Mouse (Mus musculus): ENCODE results near the gene Phpt1. TPM values are rescaled to one million over a fixed set of nuclear protein-coding genes. Genes with fewer than 3 reads are reported as not detected.

Gene Phpt1
- polyA plus RNA-seq, 1 experiment from 2014 or later, result 148 TPM

DNA sequence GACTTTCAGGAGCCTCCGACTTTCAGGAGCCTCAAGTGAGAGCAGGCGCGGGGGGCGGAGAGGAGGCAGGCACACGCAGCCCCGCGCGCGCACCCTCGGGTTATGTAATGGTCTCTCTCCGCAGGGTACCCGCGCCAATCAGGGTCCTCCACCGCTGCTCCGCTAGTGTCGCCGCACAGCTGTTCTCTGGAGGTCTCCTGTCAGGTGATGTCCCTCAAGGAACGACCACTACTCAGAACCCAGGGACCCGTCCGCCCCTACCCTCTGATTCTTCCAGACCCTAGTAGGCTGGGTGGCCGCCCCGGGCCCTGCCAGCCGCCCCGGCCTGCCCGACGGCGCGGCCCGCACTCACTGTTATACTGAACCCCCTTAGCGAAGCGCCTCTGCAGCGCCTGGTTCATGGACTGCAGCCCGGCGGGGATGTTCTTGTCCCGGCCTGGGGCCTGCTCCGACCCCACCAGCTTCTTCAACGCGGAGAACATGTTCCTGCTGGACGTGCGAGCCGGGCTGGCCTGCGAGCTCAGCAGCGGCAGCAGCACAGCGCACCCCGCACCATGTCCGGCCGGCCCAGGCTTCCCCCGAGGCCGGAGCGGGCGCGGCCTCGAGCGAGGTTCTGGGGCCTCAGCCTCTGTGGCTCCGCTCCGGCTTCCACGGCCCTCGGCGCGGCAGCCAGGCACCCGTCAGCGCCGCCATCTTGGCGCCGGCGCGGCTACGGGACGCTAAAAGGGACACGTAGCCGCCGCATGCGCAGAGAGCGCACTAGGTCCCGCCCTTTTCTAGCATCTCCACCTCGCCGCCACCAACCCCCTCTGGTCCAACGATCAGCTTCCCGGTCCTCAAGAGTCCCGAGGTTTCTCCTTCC, 33.0 kb upstream of the Phpt1 start, which contains the start of gene Rabl6:
Gene Rabl6, minus strand, starts transcription at position 761 of the 862 bp plus-strand sequence.
- Histone ChIP-seq H3K9me3 (ENCODE audit: control insufficient read depth, low read length) (no peaks in the 10 kb centered on the region), H3K4me2 (ENCODE audit: low read depth, low read length) (peak within 1 kb of the TSS; percentile 69), H3K4me1 (ENCODE audit: control insufficient read depth, insufficient read depth, low read length) (peaks cover 17% of the 10 kb centered on the region), H3K9ac (ENCODE audit: low read depth, low read length) (peak within 1 kb of the TSS; percentile 99), H3K27me3 (replicated peaks; ENCODE audit: control insufficient read depth, insufficient read depth, low read length) (no peaks in the 10 kb centered on the region), H3K27ac (replicated peaks; ENCODE audit: low read depth, low read length) (peak within 1 kb of the TSS; percentile 96), H3K4me3 (ENCODE audit: low read depth, low read length) (peak within 1 kb of the TSS; percentile 99), H3K36me3 (ENCODE audit: control insufficient read depth, insufficient read depth, low read length) (0 out of 2 replicates have a peak, but pooled peaks cover 9% of the 10 kb centered on the region)
- peak; percentile 93 for ATAC-seq (ENCODE audit: low read depth)
- 0% methylated on average over 50 of the region's 80 CpGs for WGBS
- DNase-seq (ENCODE audit: low spot score), result peak; percentile 95

DNA sequence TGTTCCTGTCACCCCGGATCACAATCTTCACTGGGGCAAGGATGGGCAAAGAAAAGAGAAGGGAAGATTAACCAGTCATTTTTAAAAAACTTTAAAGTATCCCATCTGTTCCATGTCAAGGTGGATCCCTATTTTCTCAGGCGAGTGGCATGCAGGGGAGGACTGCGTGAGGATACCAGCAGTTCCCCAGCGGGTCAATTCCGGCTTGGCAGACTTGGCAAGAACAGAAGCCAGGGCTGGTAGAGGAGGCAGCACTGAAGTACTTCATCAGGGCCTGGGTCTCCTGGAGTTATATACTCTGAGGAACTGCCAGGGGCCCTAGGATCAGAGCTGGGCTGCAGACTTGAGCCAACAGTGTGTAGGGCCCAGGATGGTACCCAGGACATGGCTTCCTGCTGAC, 27.5 kb upstream of the Phpt1 start:
- Histone ChIP-seq H3K4me2 (ENCODE audit: low read depth, low read length) (no peak overlapping the region), H3K9ac (ENCODE audit: low read depth, low read length) (no peak overlapping the region), H3K36me3 (ENCODE audit: control insufficient read depth, insufficient read depth, low read length) (peaks cover 63% of the 10 kb centered on the region), H3K27me3 (replicated peaks; ENCODE audit: control insufficient read depth, insufficient read depth, low read length) (no peaks in the 10 kb centered on the region), H3K9me3 (ENCODE audit: control insufficient read depth, low read length) (no peaks in the 10 kb centered on the region), H3K4me1 (ENCODE audit: control insufficient read depth, insufficient read depth, low read length) (peaks cover 11% of the 10 kb centered on the region), H3K4me3 (ENCODE audit: low read depth, low read length) (no peak overlapping the region), H3K27ac (replicated peaks; ENCODE audit: low read depth, low read length) (no peak overlapping the region)
- 96% methylated on average over 5 of the region's 5 CpGs for WGBS
- DNase-seq (ENCODE audit: low spot score) (no peak), ATAC-seq (ENCODE audit: low read depth) (no peak)

GRCm38 (mm10) chr2:25600037-25600436, 25.0 kb upstream of the Phpt1 start:
- no peak for DNase-seq (ENCODE audit: low spot score)
- H3K36me3 ChIP-seq (ENCODE audit: control insufficient read depth, insufficient read depth, low read length), result peaks cover 88% of the 10 kb centered on the region
- 90% methylated on average over 2 of the region's 2 CpGs for WGBS
- no peak overlapping the region for H3K9ac ChIP-seq (ENCODE audit: low read depth, low read length)
- H3K4me1 ChIP-seq (ENCODE audit: control insufficient read depth, insufficient read depth, low read length), result no peaks in the 10 kb centered on the region
- no peaks in the 10 kb centered on the region for H3K9me3 ChIP-seq (ENCODE audit: control insufficient read depth, low read length)
- no peaks in the 10 kb centered on the region for H3K27me3 ChIP-seq (replicated peaks; ENCODE audit: control insufficient read depth, insufficient read depth, low read length)
- no peak overlapping the region for H3K27ac ChIP-seq (replicated peaks; ENCODE audit: low read depth, low read length)
- H3K4me2 ChIP-seq (ENCODE audit: low read depth, low read length), result no peak overlapping the region
- H3K4me3 ChIP-seq (ENCODE audit: low read depth, low read length), result no peak overlapping the region
- ATAC-seq (ENCODE audit: low read depth), result no peak

DNA sequence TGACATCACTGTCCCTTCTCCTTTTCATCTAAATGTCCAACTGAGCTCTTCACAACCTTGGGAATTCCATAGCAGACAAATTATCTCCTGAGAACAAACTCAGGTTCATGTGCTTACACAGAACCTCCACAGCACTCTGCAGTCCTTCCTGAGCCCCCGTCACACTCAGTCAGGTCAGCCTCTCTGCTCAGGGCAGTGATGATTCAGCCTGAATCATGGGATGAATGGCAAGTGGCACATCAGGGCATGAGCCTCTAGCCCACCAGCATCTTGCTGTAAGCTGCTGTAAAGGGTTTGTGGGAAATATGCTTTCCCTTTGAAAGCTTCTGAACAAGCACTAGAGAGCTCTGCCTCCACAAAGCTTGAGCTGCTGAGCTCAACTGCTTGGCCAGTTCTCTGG, 23.7 kb upstream of the Phpt1 start:
- Histone ChIP-seq H3K36me3 (ENCODE audit: control insufficient read depth, insufficient read depth, low read length) (peaks cover 94% of the 10 kb centered on the region), H3K27ac (replicated peaks; ENCODE audit: low read depth, low read length) (no peak overlapping the region), H3K4me2 (ENCODE audit: low read depth, low read length) (no peak overlapping the region), H3K4me3 (ENCODE audit: low read depth, low read length) (no peak overlapping the region), H3K4me1 (ENCODE audit: control insufficient read depth, insufficient read depth, low read length) (no peaks in the 10 kb centered on the region), H3K9ac (ENCODE audit: low read depth, low read length) (no peak overlapping the region), H3K27me3 (replicated peaks; ENCODE audit: control insufficient read depth, insufficient read depth, low read length) (no peaks in the 10 kb centered on the region), H3K9me3 (ENCODE audit: control insufficient read depth, low read length) (no peaks in the 10 kb centered on the region)
- DNase-seq (ENCODE audit: low spot score) (no peak), ATAC-seq (ENCODE audit: low read depth) (no peak)
- WGBS, result 94% methylated on average over 1 of the region's 1 CpGs

DNA sequence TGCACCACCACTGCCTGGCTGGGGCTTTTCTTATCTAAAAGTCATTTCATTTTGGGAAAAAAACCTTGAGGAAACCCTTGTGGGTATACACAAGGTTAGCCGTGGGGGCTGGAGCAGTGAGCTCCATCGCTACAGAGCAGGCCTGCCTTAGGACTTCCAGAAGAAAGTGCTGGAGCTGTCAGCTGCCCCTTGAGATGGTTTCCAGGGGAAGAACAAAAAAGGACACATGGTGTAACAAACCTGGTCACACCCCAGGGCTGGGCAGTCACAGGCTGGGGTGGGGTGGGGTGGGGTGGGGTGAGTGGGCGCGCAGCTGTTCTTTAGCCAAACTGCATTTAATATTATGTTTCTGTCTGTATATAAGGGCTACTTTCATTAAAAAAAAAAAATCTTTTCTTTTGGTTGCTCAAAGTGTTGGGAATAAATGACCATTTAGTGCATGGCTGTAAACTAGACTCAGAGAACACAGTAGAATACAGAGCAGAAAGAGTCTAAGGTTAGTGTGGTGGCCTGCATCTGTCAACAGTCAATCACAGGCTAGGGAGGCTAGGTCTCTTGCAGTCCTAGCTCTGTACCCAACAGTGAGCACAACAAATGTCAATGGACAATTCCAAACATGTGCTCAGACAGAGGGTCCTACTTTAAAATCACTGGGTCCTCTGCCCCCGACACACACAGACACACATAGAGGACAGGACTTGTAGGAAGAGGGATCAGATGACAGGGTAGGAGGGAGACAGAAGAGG, 21.9 kb upstream of the Phpt1 start:
- ATAC-seq (ENCODE audit: low read depth) (peak; percentile 34; the same call in 1 of the 2 replicates), DNase-seq (ENCODE audit: low spot score) (no peak)
- 87% methylated on average over 5 of the region's 5 CpGs for WGBS
- H3K9me3 ChIP-seq (ENCODE audit: control insufficient read depth, low read length), result no peaks in the 10 kb centered on the region
- H3K27ac ChIP-seq (replicated peaks; ENCODE audit: low read depth, low read length), result no peak overlapping the region
- H3K27me3 ChIP-seq (replicated peaks; ENCODE audit: control insufficient read depth, insufficient read depth, low read length), result no peaks in the 10 kb centered on the region
- H3K4me1 ChIP-seq (ENCODE audit: control insufficient read depth, insufficient read depth, low read length), result no peaks in the 10 kb centered on the region
- H3K4me3 ChIP-seq (ENCODE audit: low read depth, low read length), result no peak overlapping the region
- H3K36me3 ChIP-seq (ENCODE audit: control insufficient read depth, insufficient read depth, low read length), result peaks cover 96% of the 10 kb centered on the region
- H3K9ac ChIP-seq (ENCODE audit: low read depth, low read length), result no peak overlapping the region
- H3K4me2 ChIP-seq (ENCODE audit: low read depth, low read length), result no peak overlapping the region

DNA sequence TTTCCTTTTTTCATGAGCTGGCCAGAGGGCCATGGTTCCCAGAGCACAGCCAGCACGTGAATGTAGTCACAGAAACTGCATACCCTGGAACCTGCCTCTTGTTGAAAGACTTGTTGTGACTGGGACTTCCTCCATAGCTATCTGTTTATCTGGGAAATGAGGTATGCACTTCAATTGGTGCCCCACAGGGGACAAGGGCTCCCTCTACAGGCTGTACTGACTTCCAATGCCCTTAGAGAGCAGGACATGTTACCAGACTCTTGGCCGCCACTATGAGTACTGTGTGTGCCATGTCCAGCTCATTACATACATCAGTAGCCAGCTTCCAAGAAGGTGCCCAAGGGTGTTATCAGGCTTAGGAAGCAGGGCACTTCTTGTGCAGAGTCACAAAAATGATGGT, 16.8 kb upstream of the Phpt1 start:
- peaks cover 93% of the 10 kb centered on the region for H3K36me3 ChIP-seq (ENCODE audit: control insufficient read depth, insufficient read depth, low read length)
- no peak for ATAC-seq (ENCODE audit: low read depth)

DNA sequence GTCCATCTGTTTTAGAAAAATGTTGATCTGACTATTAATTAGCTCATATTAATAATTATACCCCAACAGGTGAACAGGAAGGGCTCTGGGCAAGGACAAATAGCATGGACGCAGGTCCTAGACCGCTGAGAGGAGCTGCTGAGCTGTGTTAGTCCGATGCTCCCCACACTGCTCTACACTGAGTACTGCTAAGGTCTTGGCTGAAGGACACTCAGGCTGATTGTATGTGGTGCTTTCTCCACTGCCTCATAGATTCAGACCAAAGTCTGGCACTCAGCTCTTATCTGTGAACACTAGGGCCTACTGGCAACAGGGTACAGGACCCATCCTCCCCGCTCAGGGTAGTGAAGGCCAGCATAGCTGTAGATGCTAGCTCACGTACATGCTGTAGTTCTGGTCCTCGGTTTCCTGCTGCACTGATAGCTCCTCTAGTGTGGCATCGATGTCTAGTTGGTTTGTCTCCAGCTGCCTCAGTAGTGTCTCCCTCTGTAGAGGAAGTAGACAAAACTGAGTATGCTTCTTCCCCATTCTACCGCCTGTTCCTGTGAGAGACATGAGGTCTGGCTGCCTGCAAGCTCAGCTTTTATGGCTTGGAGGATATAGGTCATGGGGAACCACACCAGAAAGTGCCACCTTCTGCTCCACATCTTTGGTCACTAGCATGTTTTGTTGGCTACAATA, 13.3 kb upstream of the Phpt1 start:
- no peaks in the 10 kb centered on the region for H3K4me1 ChIP-seq (ENCODE audit: control insufficient read depth, insufficient read depth, low read length)
- no peak overlapping the region for H3K4me3 ChIP-seq (ENCODE audit: low read depth, low read length)
- H3K9me3 ChIP-seq (ENCODE audit: control insufficient read depth, low read length), result no peaks in the 10 kb centered on the region
- no peak for ATAC-seq (ENCODE audit: low read depth)
- peaks cover 94% of the 10 kb centered on the region for H3K36me3 ChIP-seq (ENCODE audit: control insufficient read depth, insufficient read depth, low read length)
- H3K27me3 ChIP-seq (replicated peaks; ENCODE audit: control insufficient read depth, insufficient read depth, low read length), result no peaks in the 10 kb centered on the region
- no peak overlapping the region for H3K9ac ChIP-seq (ENCODE audit: low read depth, low read length)
- H3K27ac ChIP-seq (replicated peaks; ENCODE audit: low read depth, low read length), result no peak overlapping the region
- no peak overlapping the region for H3K4me2 ChIP-seq (ENCODE audit: low read depth, low read length)
- no peak for DNase-seq (ENCODE audit: low spot score)
- WGBS, result 93% methylated on average over 7 of the region's 8 CpGs

More for the DNA sequence above, 16.8 kb upstream of the Phpt1 start:
- DNase-seq (ENCODE audit: low spot score), result no peak
- H3K27ac ChIP-seq (replicated peaks; ENCODE audit: low read depth, low read length), result no peak overlapping the region
- H3K27me3 ChIP-seq (replicated peaks; ENCODE audit: control insufficient read depth, insufficient read depth, low read length), result no peaks in the 10 kb centered on the region
- no peak overlapping the region for H3K4me3 ChIP-seq (ENCODE audit: low read depth, low read length)
- WGBS, result 80% methylated on average over 2 of the region's 2 CpGs
- no peak overlapping the region for H3K9ac ChIP-seq (ENCODE audit: low read depth, low read length)
- H3K9me3 ChIP-seq (ENCODE audit: control insufficient read depth, low read length), result no peaks in the 10 kb centered on the region
- no peaks in the 10 kb centered on the region for H3K4me1 ChIP-seq (ENCODE audit: control insufficient read depth, insufficient read depth, low read length)
- no peak overlapping the region for H3K4me2 ChIP-seq (ENCODE audit: low read depth, low read length)

DNA sequence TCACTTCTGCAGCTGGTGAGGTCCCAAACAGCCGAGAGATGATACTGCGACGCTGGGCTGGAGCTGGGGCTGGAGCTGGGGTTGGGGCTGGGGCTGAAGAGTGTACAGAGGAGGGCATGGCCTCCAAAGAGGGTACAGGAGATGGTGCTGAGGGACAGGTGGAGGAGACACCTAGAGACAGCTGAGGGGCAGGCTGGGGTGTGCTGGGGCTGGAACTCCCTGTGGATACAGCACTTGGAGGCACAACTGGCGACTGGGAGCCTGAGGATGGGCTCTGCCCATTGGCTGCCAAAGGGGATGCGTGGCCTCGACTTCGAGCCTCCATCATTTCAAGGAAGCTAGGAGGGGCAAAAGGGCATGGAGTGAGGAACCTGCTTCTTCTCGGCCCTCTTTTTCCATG, 12.3 kb upstream of the Phpt1 start:
- no peaks in the 10 kb centered on the region for H3K27me3 ChIP-seq (replicated peaks; ENCODE audit: control insufficient read depth, insufficient read depth, low read length)
- peaks cover 4% of the 10 kb centered on the region; the same call in 1 of the 2 replicates for H3K4me1 ChIP-seq (ENCODE audit: control insufficient read depth, insufficient read depth, low read length)
- no peak overlapping the region for H3K27ac ChIP-seq (replicated peaks; ENCODE audit: low read depth, low read length)
- ATAC-seq (ENCODE audit: low read depth), result no peak
- peaks cover 91% of the 10 kb centered on the region for H3K36me3 ChIP-seq (ENCODE audit: control insufficient read depth, insufficient read depth, low read length)
- WGBS, result 90% methylated on average over 8 of the region's 8 CpGs
- H3K4me2 ChIP-seq (ENCODE audit: low read depth, low read length), result no peak overlapping the region
- H3K9ac ChIP-seq (ENCODE audit: low read depth, low read length), result no peak overlapping the region
- DNase-seq (ENCODE audit: low spot score), result no peak
- H3K9me3 ChIP-seq (ENCODE audit: control insufficient read depth, low read length), result no peaks in the 10 kb centered on the region
- H3K4me3 ChIP-seq (ENCODE audit: low read depth, low read length), result no peak overlapping the region

All from embryonic facial prominence, embryonic 14.5 days (tissue).